Mouse (Mus musculus): Measurements from ENCODE around the gene Dexi.

DNA sequence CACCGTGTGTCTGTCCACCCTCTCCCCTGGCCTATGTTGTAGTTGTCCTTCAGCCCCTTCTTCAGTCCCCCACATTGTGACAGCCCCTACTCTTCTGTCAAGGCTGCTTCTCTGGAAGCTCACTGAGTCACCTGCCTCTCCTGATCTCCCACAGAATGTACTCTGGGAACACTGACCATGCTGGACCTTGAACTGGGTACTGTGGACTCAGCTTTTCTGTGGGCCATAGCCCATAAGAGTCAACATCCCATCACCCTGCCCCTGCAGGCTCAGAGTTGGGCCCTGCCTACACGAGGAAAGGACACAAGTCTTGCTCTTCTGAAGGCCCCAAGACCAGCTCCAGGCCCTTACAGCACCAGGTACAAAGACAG is 17.3 kb downstream of the Dexi start:
- TF ChIP-seq CTCF (IDR thresholded peaks at IDR 0.05; ENCODE audit: low read depth, low read length) (no peak), POLR2A (IDR thresholded peaks at IDR 0.05; ENCODE audit: borderline replicate concordance, low read depth, low read length) (no peak)

Data from bone marrow macrophage, adult 2 months (primary cell).